Mouse (Mus musculus): ENCODE results near the gene Gfra1. TPM values are rescaled to one million over a fixed set of nuclear protein-coding genes. Genes with fewer than 3 reads are reported as not detected.

Gene Gfra1
- total RNA-seq, 1 experiment: 3.5 TPM

DNA sequence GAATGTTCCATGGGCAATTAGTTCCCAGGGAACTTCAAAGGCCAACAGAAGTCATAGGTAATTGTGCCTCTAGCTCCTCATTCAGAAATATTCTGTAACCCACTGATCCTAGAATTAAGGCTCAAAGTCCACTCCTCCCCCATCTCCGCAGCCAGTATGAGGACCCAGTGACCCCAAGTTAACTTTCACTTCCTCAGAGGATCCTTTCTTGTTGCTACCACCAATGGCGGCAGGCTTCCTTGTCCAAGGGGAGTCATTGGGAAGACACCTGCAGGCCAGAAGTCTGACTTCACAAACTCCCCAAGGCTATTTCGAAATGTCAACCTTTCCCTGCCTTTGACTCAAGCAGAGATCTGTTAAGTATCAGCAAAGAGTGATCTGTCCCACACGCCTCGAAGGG, 253.1 kb downstream of the Gfra1 start:
- no peaks in the 10 kb centered on the region for H3K9me3 ChIP-seq (ENCODE audit: control insufficient read depth, insufficient read depth, low read depth, low read length)
- no peak overlapping the region for H3K27ac ChIP-seq (ENCODE audit: insufficient read depth, low read depth, low read length, poor library complexity, severe bottlenecking)
- no peak overlapping the region for H3K9ac ChIP-seq (ENCODE audit: insufficient read depth, low read depth, low read length, poor library complexity, severe bottlenecking)
- TF ChIP-seq HCFC1 (IDR thresholded peaks at IDR 0.05; ENCODE audit: borderline replicate concordance, insufficient read depth, low read length): no peak
- TF ChIP-seq ZNF384 (IDR thresholded peaks at IDR 0.05; ENCODE audit: low read depth, low read length): no peak
- TF ChIP-seq CHD2 (IDR thresholded peaks at IDR 0.05; ENCODE audit: low read depth, low read length): no peak
- TF ChIP-seq ZC3H11A (IDR thresholded peaks at IDR 0.05; ENCODE audit: borderline replicate concordance, low read depth, low read length): no peak
- TF ChIP-seq MAFK (IDR thresholded peaks at IDR 0.05; ENCODE audit: insufficient read depth, low read depth, low read length): no peak
- no peak for DNase-seq (ENCODE audit: low read depth, low spot score)
- H3K4me1 ChIP-seq (ENCODE audit: control insufficient read depth in 2 of 2, insufficient read depth in 2 of 2, low read length in 2 of 2, poor library complexity in 1 of 2): no peaks in the 10 kb centered on the region
- in situ Hi-C loops (cut with MboI; ENCODE audit: low sequenced_read_pairs in 2 of 2, unreplicated experiment in 2 of 2): no loop called here
- H3K4me3 ChIP-seq (ENCODE audit: insufficient read depth in 1 of 2, low read depth in 1 of 2, low read length in 2 of 2, poor library complexity in 1 of 2, severe bottlenecking in 1 of 2): no peak overlapping the region
- H3K36me3 ChIP-seq (ENCODE audit: control insufficient read depth, insufficient read depth, low read length, poor library complexity, severe bottlenecking): no peaks in the 10 kb centered on the region

DNA sequence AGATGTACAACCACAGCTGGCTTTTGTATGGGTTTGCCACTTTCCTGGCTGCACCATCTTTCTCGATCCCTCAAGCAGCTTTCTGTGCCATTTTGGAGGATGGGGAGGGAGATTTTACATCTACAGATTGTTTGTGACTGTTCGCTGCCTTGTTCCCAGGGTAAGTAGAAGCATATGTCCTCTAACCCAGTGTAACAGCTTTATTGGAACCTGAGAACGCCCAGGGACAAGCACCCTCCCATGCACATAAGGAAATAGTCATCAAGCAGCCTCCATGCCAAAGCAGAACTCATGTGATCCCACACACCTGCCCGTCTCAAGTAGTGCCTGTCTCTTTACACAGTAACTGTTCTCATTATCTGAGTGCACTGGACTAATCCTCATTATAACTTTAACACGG, 256.0 kb downstream of the Gfra1 start:
- no peaks in the 10 kb centered on the region for H3K9me3 ChIP-seq (ENCODE audit: control insufficient read depth, insufficient read depth, low read depth, low read length)
- no peak overlapping the region for H3K27ac ChIP-seq (ENCODE audit: insufficient read depth, low read depth, low read length, poor library complexity, severe bottlenecking)
- no peaks in the 10 kb centered on the region for H3K36me3 ChIP-seq (ENCODE audit: control insufficient read depth, insufficient read depth, low read length, poor library complexity, severe bottlenecking)
- no peak overlapping the region for H3K4me3 ChIP-seq (ENCODE audit: insufficient read depth in 1 of 2, low read depth in 1 of 2, low read length in 2 of 2, poor library complexity in 1 of 2, severe bottlenecking in 1 of 2)
- H3K4me1 ChIP-seq (ENCODE audit: control insufficient read depth in 2 of 2, insufficient read depth in 2 of 2, low read length in 2 of 2, poor library complexity in 1 of 2): no peaks in the 10 kb centered on the region
- no peak for DNase-seq (ENCODE audit: low read depth, low spot score)
- H3K9ac ChIP-seq (ENCODE audit: insufficient read depth, low read depth, low read length, poor library complexity, severe bottlenecking): no peak overlapping the region
- TF ChIP-seq ZNF384 (IDR thresholded peaks at IDR 0.05; ENCODE audit: low read depth, low read length) (no peak), CHD2 (IDR thresholded peaks at IDR 0.05; ENCODE audit: low read depth, low read length) (no peak), HCFC1 (IDR thresholded peaks at IDR 0.05; ENCODE audit: borderline replicate concordance, insufficient read depth, low read length) (no peak), MAFK (IDR thresholded peaks at IDR 0.05; ENCODE audit: insufficient read depth, low read depth, low read length) (no peak), ZC3H11A (IDR thresholded peaks at IDR 0.05; ENCODE audit: borderline replicate concordance, low read depth, low read length) (no peak)
- in situ Hi-C loops (cut with MboI; ENCODE audit: low sequenced_read_pairs in 2 of 2, unreplicated experiment in 2 of 2): no loop called here

DNA sequence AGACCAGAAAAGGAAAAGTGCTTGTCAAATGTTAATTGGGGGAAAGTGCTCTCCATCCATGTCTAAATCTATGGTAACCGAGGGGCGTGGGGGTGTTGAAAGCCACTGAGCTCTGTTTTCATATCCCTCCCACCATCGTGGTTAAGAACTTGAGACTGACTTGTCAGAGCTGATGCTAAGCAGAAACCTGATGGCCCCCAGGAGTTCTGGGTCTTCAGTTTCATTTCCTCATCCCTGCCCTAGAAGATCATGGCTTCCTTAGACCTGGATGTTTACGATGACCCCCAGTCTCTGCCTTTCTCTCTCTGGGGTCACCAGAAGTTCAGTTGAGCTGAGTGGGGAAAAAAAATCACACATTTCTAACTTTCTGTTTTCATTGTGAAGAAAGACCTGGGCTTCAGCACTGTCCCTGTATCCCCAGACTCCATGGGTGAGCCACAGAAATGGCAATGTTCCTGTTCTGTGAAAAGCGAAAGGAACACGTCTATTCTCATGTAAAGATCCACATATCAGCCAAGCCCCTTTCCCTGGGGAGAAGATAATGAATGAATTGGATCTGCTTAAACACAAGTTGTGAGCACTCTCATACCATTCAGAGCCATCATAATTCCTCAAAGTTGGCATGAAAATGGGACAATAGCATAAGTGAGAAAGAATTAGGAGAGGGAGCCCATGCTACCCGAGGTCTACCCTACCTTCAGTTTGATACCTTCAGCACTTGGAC, 261.8 kb downstream of the Gfra1 start:
- 0 out of 4 replicates have a peak, but pooled peaks cover 0 to 2% of the 10 kb centered on the region in 2 experiments for H3K4me1 ChIP-seq (ENCODE audit: control insufficient read depth in 2 of 2, insufficient read depth in 2 of 2, low read length in 2 of 2, poor library complexity in 1 of 2)
- H3K27ac ChIP-seq (ENCODE audit: insufficient read depth, low read depth, low read length, poor library complexity, severe bottlenecking): no peak overlapping the region
- in situ Hi-C loops (cut with MboI; ENCODE audit: low sequenced_read_pairs in 2 of 2, unreplicated experiment in 2 of 2): no loop called here
- no peaks in the 10 kb centered on the region for H3K9me3 ChIP-seq (ENCODE audit: control insufficient read depth, insufficient read depth, low read depth, low read length)
- TF ChIP-seq MAFK (IDR thresholded peaks at IDR 0.05; ENCODE audit: insufficient read depth, low read depth, low read length) (0 out of 2 replicates have a peak, but pooled peaks have one; percentile 8), CHD2 (IDR thresholded peaks at IDR 0.05; ENCODE audit: low read depth, low read length) (no peak)
- H3K36me3 ChIP-seq (ENCODE audit: control insufficient read depth, insufficient read depth, low read length, poor library complexity, severe bottlenecking): no peaks in the 10 kb centered on the region
- DNase-seq (ENCODE audit: low read depth, low spot score): peak; percentile 28
- H3K9ac ChIP-seq (ENCODE audit: insufficient read depth, low read depth, low read length, poor library complexity, severe bottlenecking): no peak overlapping the region
- no peak overlapping the region for H3K4me3 ChIP-seq (ENCODE audit: insufficient read depth in 1 of 2, low read depth in 1 of 2, low read length in 2 of 2, poor library complexity in 1 of 2, severe bottlenecking in 1 of 2)

GRCm38 (mm10) chr19:58190947-58191346, 264.8 kb downstream of the Gfra1 start:
- Histone ChIP-seq H3K4me3 (ENCODE audit: insufficient read depth in 1 of 2, low read depth in 1 of 2, low read length in 2 of 2, poor library complexity in 1 of 2, severe bottlenecking in 1 of 2) (no peak overlapping the region), H3K27ac (ENCODE audit: insufficient read depth, low read depth, low read length, poor library complexity, severe bottlenecking) (no peak overlapping the region)

More at GRCm38 (mm10) chr19:58190947-58191346, 264.8 kb downstream of the Gfra1 start:
- in situ Hi-C loops (cut with MboI; ENCODE audit: low sequenced_read_pairs in 2 of 2, unreplicated experiment in 2 of 2): no loop called here
- TF ChIP-seq MAFK (IDR thresholded peaks at IDR 0.05; ENCODE audit: insufficient read depth, low read depth, low read length) (no peak), ZC3H11A (IDR thresholded peaks at IDR 0.05; ENCODE audit: borderline replicate concordance, low read depth, low read length) (no peak), CHD2 (IDR thresholded peaks at IDR 0.05; ENCODE audit: low read depth, low read length) (no peak), ZNF384 (IDR thresholded peaks at IDR 0.05; ENCODE audit: low read depth, low read length) (no peak), HCFC1 (IDR thresholded peaks at IDR 0.05; ENCODE audit: borderline replicate concordance, insufficient read depth, low read length) (no peak)
- DNase-seq (ENCODE audit: low read depth, low spot score): no peak
- Histone ChIP-seq H3K9me3 (ENCODE audit: control insufficient read depth, insufficient read depth, low read depth, low read length) (no peaks in the 10 kb centered on the region), H3K4me1 (ENCODE audit: control insufficient read depth in 2 of 2, insufficient read depth in 2 of 2, low read length in 2 of 2, poor library complexity in 1 of 2) (0 out of 4 replicates have a peak, but pooled peaks cover 0 to 2% of the 10 kb centered on the region in 2 experiments), H3K9ac (ENCODE audit: insufficient read depth, low read depth, low read length, poor library complexity, severe bottlenecking) (no peak overlapping the region), H3K36me3 (ENCODE audit: control insufficient read depth, insufficient read depth, low read length, poor library complexity, severe bottlenecking) (no peaks in the 10 kb centered on the region)
